Mouse (Mus musculus) Patski (cell line): ENCODE results near the gene Top3a. TPM values are rescaled to one million over a fixed set of nuclear protein-coding genes. Genes with fewer than 3 reads are reported as not detected.
A peak's percentile ranks its signal among the peaks of the same experiment; 100 is the strongest.

ENCODE experiments used
- ATAC-seq: fragments of 100-300 bp; one replicate; pipeline ENCODE4 v1.8.0; 2021
- CTCF ChIA-PET: fragments of 350-600 bp; sonication (Branson Sonifier 250); formaldehyde crosslinking; loops from one replicate; lab custom pipeline; 2022; ENCODE audit warnings: inconsistent platforms; lab: Charles Lee
- POLR2A ChIA-PET: fragments of 350-600 bp; sonication (Branson Sonifier 250); formaldehyde crosslinking; loops from one replicate; lab custom pipeline; 2022; ENCODE audit warnings: antibody characterized with exemption, inconsistent platforms; lab: Charles Lee
- DNase-seq: peaks from one replicate; pipeline ENCODE4 v3.0.0-alpha.2; 2011; ENCODE audit warnings: low read depth, low spot score
- H3K27me3 ChIP-seq: fragments of 371-371 bp; one replicate; pipeline ENCODE4 v1.5.1; 2021
- CTCF ChIP-seq: fragments of 100-300 bp; IDR thresholded peaks from one replicate; pipeline ENCODE4 v1.5.1; 2021
- in situ Hi-C: fragments of 300-500 bp; cut with MboI; formaldehyde crosslinking; loops from 3 replicates; pipeline ENCODE4 v1.11.1; 2018; ENCODE audit warnings: low pct_unique_long_range_greater_than_20kb, mixed read lengths
- polyA plus RNA-seq: library from polyadenylated mRNA; unstranded; gene quantifications from one replicate; pipeline ENCODE4 v1.2.3, GENCODE M21; 2021

The Top3a gene
- polyA plus RNA-seq, 1 experiment from 2014 or later = 11.2 TPM

GRCm38 (mm10) chr11:60808286-60809070 lies 31.3 kb upstream of the Top3a start:
- in situ Hi-C loops = no loop called here
- ChIA-PET POLR2A (interaction anchor here (0.6 to 1.2 kb wide), 2 partner anchors 10 to 15 kb away, joined by 4 read pairs; no protein-coding TSS in a partner anchor), CTCF (interaction anchor here (1.5 kb wide), 1 partner anchor 19 kb away, joined by 8 read pairs; no protein-coding TSS in a partner anchor)
- no peak for ATAC-seq
- no peaks in the 10 kb centered on the region for H3K27me3 ChIP-seq
- TF ChIP-seq CTCF = no peak
- DNase-seq = no peak

- no peak for ATAC-seq
- POLR2A ChIA-PET = no interaction called here
- in situ Hi-C loops = no loop called here
- DNase-seq = no peak
- CTCF ChIA-PET = interaction anchor here (1.0 kb wide), 1 partner anchor 10 kb away, joined by 3 read pairs; no protein-coding TSS in a partner anchor
- no peak for TF ChIP-seq CTCF
- H3K27me3 ChIP-seq = no peaks in the 10 kb centered on the region
Observed at GRCm38 (mm10) chr11:60800892-60801291, 23.7 kb upstream of the Top3a start.

DNA sequence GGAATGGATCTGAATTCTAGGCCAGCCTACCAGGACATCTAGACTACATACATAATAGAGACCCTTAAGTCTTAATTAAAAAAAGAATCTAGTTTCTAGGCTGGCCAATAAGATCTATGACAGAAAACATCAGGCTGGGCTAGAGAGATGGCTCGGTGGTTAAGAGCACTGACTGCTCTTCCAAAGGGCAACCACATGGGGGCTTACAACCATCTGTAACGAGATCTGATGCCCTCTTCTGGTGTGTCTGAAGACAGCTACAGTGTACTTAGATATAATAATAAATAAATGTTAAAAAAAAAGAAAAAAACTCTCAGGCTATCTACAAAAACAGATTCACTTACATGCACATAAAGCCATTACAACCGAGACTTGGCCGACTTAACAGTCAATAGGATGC lies 22.8 kb upstream of the Top3a start:
- ChIA-PET POLR2A (no interaction called here), CTCF (interaction anchor here (1.0 kb wide), 1 partner anchor 13 kb away, joined by 3 read pairs; no protein-coding TSS in a partner anchor)
- TF ChIP-seq CTCF = peak; percentile 54
- H3K27me3 ChIP-seq = no peaks in the 10 kb centered on the region
- DNase-seq (no peak), ATAC-seq (no peak)
- in situ Hi-C loops = no loop called here

GRCm38 (mm10) chr11:60796342-60796741 lies 19.2 kb upstream of the Top3a start:
- ATAC-seq = no peak
- ChIA-PET CTCF (interaction anchor here (1.7 kb wide), 1 partner anchor 34 kb away, joined by 3 read pairs; the partner anchor contains the start of gene Dhrs7b), POLR2A (interaction anchor here (1.3 kb wide), 1 partner anchor 10 kb away, joined by 3 read pairs; no protein-coding TSS in a partner anchor)
- in situ Hi-C loops = no loop called here
- H3K27me3 ChIP-seq = no peaks in the 10 kb centered on the region
- TF ChIP-seq CTCF = no peak
- no peak for DNase-seq

DNA sequence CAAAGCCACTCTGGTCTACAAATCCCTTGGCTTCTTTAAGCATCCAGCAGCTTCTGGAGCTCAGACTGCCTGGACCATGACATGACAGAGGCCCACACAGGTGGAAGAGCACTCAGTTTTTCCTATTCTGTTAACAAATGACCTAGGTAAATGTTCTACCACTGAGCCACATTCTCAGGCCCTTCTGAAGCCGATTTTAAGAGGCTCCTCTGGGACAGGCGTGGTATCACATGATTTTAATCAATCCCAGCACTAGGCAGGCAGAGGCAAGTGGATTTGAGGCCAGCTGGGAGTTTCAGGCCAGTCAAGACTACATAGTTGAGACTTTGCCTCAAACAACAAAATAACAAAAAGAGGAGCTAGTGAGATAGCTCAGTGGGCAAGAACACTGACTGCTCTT lies 13.3 kb upstream of the Top3a start:
- ChIA-PET CTCF (interaction anchor here (1.6 kb wide), 1 partner anchor 13 kb away, joined by 3 read pairs; no protein-coding TSS in a partner anchor), POLR2A (interaction anchor here (0.6 kb wide), 1 partner anchor 402 kb away, joined by 4 read pairs; no protein-coding TSS in a partner anchor)
- H3K27me3 ChIP-seq = no peaks in the 10 kb centered on the region
- DNase-seq (no peak), ATAC-seq (no peak)
- in situ Hi-C loops = no loop called here
- TF ChIP-seq CTCF = no peak

DNA sequence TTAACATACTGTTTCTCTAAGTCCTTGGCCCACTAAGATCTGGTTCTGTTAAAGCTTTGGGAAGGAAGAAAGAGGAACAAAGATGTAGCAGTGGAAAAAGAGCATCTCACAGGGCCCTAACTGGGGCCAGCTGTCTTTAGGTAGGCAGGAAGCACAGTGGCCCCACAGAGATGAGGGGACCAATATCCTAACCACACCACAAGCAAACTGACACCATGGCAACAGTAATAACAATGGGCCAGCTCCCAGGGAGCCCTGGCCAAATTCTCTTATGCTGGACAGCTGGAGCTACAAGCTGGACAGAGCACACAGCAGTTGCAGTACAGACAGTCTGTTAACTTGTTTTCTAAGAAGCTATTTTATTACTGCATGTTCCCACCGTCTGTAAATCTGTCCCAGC lies 10.4 kb upstream of the Top3a start:
- ATAC-seq (no peak), DNase-seq (no peak)
- POLR2A ChIA-PET = interaction anchor here (1.2 to 1.4 kb wide), 2 partner anchors 12 to 13 kb away, joined by 3 read pairs; no protein-coding TSS in a partner anchor
- CTCF ChIA-PET = no interaction called here
- in situ Hi-C loops = no loop called here
- TF ChIP-seq CTCF = no peak
- H3K27me3 ChIP-seq = no peaks in the 10 kb centered on the region

DNA sequence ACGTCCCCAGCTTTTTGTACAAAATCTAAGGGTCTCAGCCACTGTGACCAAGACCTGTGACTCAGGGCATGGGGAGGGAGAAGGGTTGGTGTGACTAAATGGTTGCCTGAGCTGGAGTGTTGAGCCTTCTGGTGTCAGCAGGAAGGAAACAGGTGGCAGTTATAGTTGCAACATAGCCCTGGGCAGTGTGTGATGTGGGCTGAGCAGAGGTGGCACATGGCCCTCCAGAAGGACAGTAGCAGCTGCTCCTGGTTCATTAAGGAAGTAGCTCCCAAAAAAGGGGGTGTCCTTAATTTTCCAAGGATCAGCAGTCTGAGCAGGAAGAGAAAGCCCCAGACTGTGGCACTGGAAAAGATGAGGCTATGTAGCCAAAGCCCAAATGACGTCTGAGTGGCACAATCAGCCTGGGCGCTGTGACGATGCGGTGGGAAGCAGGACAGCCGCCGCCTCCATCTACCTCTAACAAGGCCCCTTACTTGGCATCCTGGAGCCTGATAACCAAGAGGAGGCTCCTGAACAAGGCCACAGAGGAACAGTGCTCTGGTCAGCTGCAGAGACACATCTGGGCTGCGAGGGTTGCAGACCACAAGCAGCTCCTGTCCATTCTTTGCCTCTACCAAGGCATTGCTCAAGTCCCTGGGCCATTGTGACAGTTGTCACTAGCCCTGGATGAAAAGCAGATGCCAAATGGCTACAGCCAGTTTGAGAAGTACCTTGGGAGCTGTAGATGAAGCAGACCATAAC lies 7.2 kb upstream of the Top3a start:
- ATAC-seq (no peak), DNase-seq (no peak)
- POLR2A ChIA-PET = no interaction called here
- TF ChIP-seq CTCF = no peak
- no peaks in the 10 kb centered on the region for H3K27me3 ChIP-seq
- CTCF ChIA-PET = no interaction called here
- in situ Hi-C loops = no loop called here

DNA sequence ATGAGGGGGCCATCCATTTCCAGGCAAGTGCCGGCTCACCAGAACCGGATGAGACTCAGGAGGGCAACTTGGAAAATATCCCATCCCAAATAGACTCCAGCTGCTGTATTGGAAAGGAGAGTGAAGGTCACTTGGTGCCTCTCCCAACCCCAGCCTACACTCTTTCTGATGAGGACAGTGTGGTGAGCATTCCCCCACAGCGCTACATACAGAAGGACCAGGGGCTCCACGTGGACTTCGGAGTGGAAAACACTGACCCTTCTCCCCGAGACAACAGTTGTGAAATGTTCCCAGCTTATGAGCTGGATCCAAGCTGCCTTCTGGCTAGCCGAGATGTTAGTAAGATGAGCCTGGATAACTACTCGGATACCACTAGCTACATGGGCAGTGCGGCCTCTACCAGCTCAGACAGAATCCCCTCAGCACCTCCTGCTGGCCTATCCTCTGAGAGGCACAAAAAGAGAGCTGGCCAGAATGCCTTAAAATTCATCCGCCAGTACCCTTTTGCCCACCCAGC lies 2.6 kb upstream of the Top3a start:
- in situ Hi-C loops = loop anchor here (5.0 kb wide), 1 partner anchor 82 kb away; the partner anchor contains the start of gene Llgl1
- H3K27me3 ChIP-seq = no peaks in the 10 kb centered on the region
- POLR2A ChIA-PET = interaction anchor here (0.6 to 1.1 kb wide), 2 partner anchors 52 to 196 kb away, joined by 3 read pairs; partner anchors contain the start of gene Flii
- DNase-seq (no peak), ATAC-seq (no peak)
- CTCF ChIA-PET = no interaction called here
- no peak for TF ChIP-seq CTCF

GRCm38 (mm10) chr11:60777801-60778370 lies 721 bp upstream of the Top3a start:
- TF ChIP-seq CTCF = no peak
- ATAC-seq (no peak), DNase-seq (no peak)
- POLR2A ChIA-PET = interaction anchor here (0.7 to 1.3 kb wide), 3 partner anchors 19 to 71 kb away, joined by 3 read pairs; partner anchors contain the start of gene Shmt1
- CTCF ChIA-PET = no interaction called here
- H3K27me3 ChIP-seq = no peaks in the 10 kb centered on the region
- in situ Hi-C loops = loop anchor here (5.0 kb wide), 1 partner anchor 81 kb away; the partner anchor contains the start of gene Llgl1
